28 mouse cellular contexts compared by ENCODE assay signal in genomic region chr9:61363194-61363593, GRCm38 (mm10). TPM values are rescaled to one million over a fixed set of nuclear protein-coding genes. Genes with fewer than 3 reads are reported as not detected.
A peak's percentile ranks its signal among the peaks of the same experiment; 100 is the strongest.
DNase-seq lines count a peak whose midpoint lies in the region; ATAC-seq and TF ChIP-seq lines count a peak whose summit lies in the region.
"Had no signal": no experiment of that assay in that cellular context is flagged by ENCODE, and none has a peak within 500 bp of the region (broad histone marks: within the 10 kb centered on the region; RNA-seq: fewer than 3 reads in every experiment).

No protein-coding gene starts in this region.

- peak; percentile 43 for DNase-seq in lung, embryonic 14.5 days
- DNase-seq in lung, postnatal 4 days: no peak
- DNase-seq in lung, postnatal 0 days (ENCODE audit: low spot score): peak; percentile 81
- no peak for DNase-seq in heart, adult 11 months
- no peak for DNase-seq in liver
- DNase-seq in right cerebral cortex, adult 18-20 months: no peak
- DNase-seq: adrenal gland, postnatal 25 days; cerebellum, adult 18-20 months; cerebellum, postnatal 14 days; gastrocnemius, postnatal 25 days; heart, adult 2 months; kidney, adult 11 months; kidney, postnatal 14 days; liver, embryonic 13.5 days; right cerebral cortex, postnatal 14 days had no signal

- H3K36me3 ChIP-seq in lung, embryonic 14.5 days (ENCODE audit: insufficient read depth): no peaks in the 10 kb centered on the region
- H3K36me3 ChIP-seq in lung, postnatal 0 days (ENCODE audit: insufficient read depth, low read length): no peaks in the 10 kb centered on the region
- H3K36me3 ChIP-seq: embryonic facial prominence, embryonic 10.5 days; embryonic facial prominence, embryonic 15.5 days; heart, embryonic 12.5 days; hindbrain, embryonic 10.5 days; hindbrain, embryonic 15.5 days; limb, embryonic 13.5 days; liver, embryonic 13.5 days had no signal

- H3K27ac ChIP-seq in lung, embryonic 14.5 days (ENCODE audit: low read depth): no peak overlapping the region
- H3K27ac ChIP-seq in brown adipose tissue, adult 24 weeks (replicated peaks; ENCODE audit: low read depth, low read length): peak overlapping the region; percentile 57
- H3K27ac ChIP-seq in lung, postnatal 0 days (ENCODE audit: low read length): no peak overlapping the region
- H3K27ac ChIP-seq: embryonic facial prominence, embryonic 10.5 days; embryonic facial prominence, embryonic 15.5 days; forebrain, embryonic 13.5 days; heart, adult 2 months; hindbrain, embryonic 10.5 days; hindbrain, embryonic 15.5 days; left cerebral cortex, adult 2 months; limb, embryonic 13.5 days; liver, embryonic 13.5 days had no signal

- TF ChIP-seq EP300 in lung, postnatal 0 days (IDR thresholded peaks at IDR 0.05): peak; percentile 54

- peaks cover 36% of the 10 kb centered on the region for H3K4me1 ChIP-seq in lung, embryonic 14.5 days (ENCODE audit: insufficient read depth)
- peaks cover 15% of the 10 kb centered on the region for H3K4me1 ChIP-seq in brown adipose tissue, adult 24 weeks (ENCODE audit: control insufficient read depth, insufficient read depth, insufficient read length, low read length)
- peaks cover 16% of the 10 kb centered on the region for H3K4me1 ChIP-seq in lung, postnatal 0 days (ENCODE audit: insufficient read depth, low read depth, low read length)

- no peak overlapping the region for H3K4me2 ChIP-seq in lung, embryonic 14.5 days
- H3K4me2 ChIP-seq in lung, postnatal 0 days (replicated peaks; ENCODE audit: low read depth, low read length): no peak overlapping the region
- H3K4me2 ChIP-seq: embryonic facial prominence, embryonic 15.5 days; forebrain, embryonic 13.5 days; heart, embryonic 12.5 days; hindbrain, embryonic 15.5 days; limb, embryonic 13.5 days; liver, embryonic 13.5 days; midbrain, embryonic 11.5 days had no signal

- no peak for TF ChIP-seq CTCF in lung, embryonic 14.5 days (IDR thresholded peaks at IDR 0.05; ENCODE audit: low read depth)
- no peak for TF ChIP-seq CTCF in lung, postnatal 0 days (IDR thresholded peaks at IDR 0.05)

- no peak overlapping the region for H3K4me3 ChIP-seq in lung, embryonic 14.5 days (ENCODE audit: low read depth, low read length)
- no peak overlapping the region for H3K4me3 ChIP-seq in brown adipose tissue, adult 24 weeks (ENCODE audit: insufficient read depth, low read depth, low read length)
- H3K4me3 ChIP-seq in lung, postnatal 0 days (ENCODE audit: low read depth, low read length): no peak overlapping the region
- H3K4me3 ChIP-seq: embryonic facial prominence, embryonic 10.5 days; embryonic facial prominence, embryonic 15.5 days; forebrain, embryonic 13.5 days; heart, adult 2 months; heart, embryonic 12.5 days; hindbrain, embryonic 10.5 days; hindbrain, embryonic 15.5 days; left cerebral cortex, adult 2 months; limb, embryonic 13.5 days; liver, embryonic 13.5 days had no signal

- WGBS in lung, embryonic 14.5 days: 35% methylated on average over 9 of the region's 9 CpGs
- WGBS in lung, postnatal 0 days: 43% methylated on average over 9 of the region's 9 CpGs

- H3K9ac ChIP-seq in lung, embryonic 14.5 days: no peak overlapping the region
- H3K9ac ChIP-seq in lung, postnatal 0 days (replicated peaks; ENCODE audit: low read depth): no peak overlapping the region
- H3K9ac ChIP-seq: embryonic facial prominence, embryonic 15.5 days; forebrain, embryonic 13.5 days; heart, embryonic 12.5 days; hindbrain, embryonic 15.5 days; limb, embryonic 13.5 days; liver, embryonic 13.5 days had no signal

- no peaks in the 10 kb centered on the region for H3K9me3 ChIP-seq in lung, embryonic 14.5 days (ENCODE audit: low read depth, low read length)
- H3K9me3 ChIP-seq in lung, postnatal 0 days (ENCODE audit: low read length): no peaks in the 10 kb centered on the region
- H3K9me3 ChIP-seq: embryonic facial prominence, embryonic 10.5 days; embryonic facial prominence, embryonic 15.5 days; forebrain, embryonic 13.5 days; heart, embryonic 12.5 days; hindbrain, embryonic 10.5 days; hindbrain, embryonic 15.5 days; limb, embryonic 13.5 days; liver, embryonic 13.5 days had no signal

- peaks cover 17% of the 10 kb centered on the region; the same call in 1 of the 2 replicates for H3K27me3 ChIP-seq in lung, embryonic 14.5 days (ENCODE audit: insufficient read depth, low read length)
- H3K27me3 ChIP-seq in lung, postnatal 0 days (replicated peaks; ENCODE audit: insufficient read depth, low read length): peaks cover 7% of the 10 kb centered on the region; the same call in 1 of the 2 replicates

- no peak for ATAC-seq in lung, embryonic 14.5 days (ENCODE audit: insufficient read depth)
- peak; percentile 18 for ATAC-seq in lung, postnatal 0 days
- peak; percentile 86 for ATAC-seq in megakaryocyte progenitor cell, adult 5-6 weeks (replicated peaks; ENCODE audit: poor library complexity)
- ATAC-seq: forebrain, embryonic 13.5 days; inflammation-experienced regulatory T-cells, adult 6 months; midbrain, embryonic 16.5 days had no signal

RNA-seq across cellular contexts. Expression of gene Tle3, which starts 9.0 kb away (rescaled TPM):
- 28.7 and 32.5 TPM in 2 replicates for polyA plus RNA-seq in lung, embryonic 14.5 days (2014; fragmentation: Nextera tagmentation; extraction: Ambion mirVana)
- polyA plus RNA-seq in brown adipose tissue, adult 24 weeks (2012; ENCODE audit: insufficient read depth, insufficient read length, missing spikeins): 31.6 and 32.2 TPM in 2 replicates
- polyA plus RNA-seq in lung, postnatal 0 days (2015; fragmentation: Nextera tagmentation; extraction: Ambion mirVana): 16.2 and 16.3 TPM in 2 replicates
- 65.2 and 66.2 TPM in 2 replicates for total RNA-seq in megakaryocyte progenitor cell, adult 5-6 weeks (2015)
- 48.0 and 50.5 TPM in 2 replicates for total RNA-seq in megakaryocyte progenitor cell, adult 5-6 weeks (2017)

Comparison
In these comparisons a context has a peak if more than half of its experiments do, and no peak if none do; other contexts are left out.
1. DNase-seq: peak in lung, embryonic 14.5 days (single experiment) and lung, postnatal 0 days (single experiment); none in lung, postnatal 4 days (0 of 2), heart, adult 11 months (single experiment), liver (single experiment) and right cerebral cortex, adult 18-20 months (single experiment).